Mouse (Mus musculus) left cerebral cortex, adult 18-20 months (tissue): ENCODE data around the gene Tbc1d22a. TPM values are rescaled to one million over a fixed set of nuclear protein-coding genes. Genes with fewer than 3 reads are reported as not detected.

ENCODE experiments used
- DNase-seq, 2 experiments: peaks; one replicate each; pipeline ENCODE4 v3.0.0; 2021 to 2022; ENCODE audit warnings: low spot score in 2 of 2, mixed read lengths in 1 of 2
- total RNA-seq, 2 experiments: library from RNA; stranded (reverse); gene quantifications; 2 replicates each; pipeline ENCODE4 v1.2.3; 2021

The Tbc1d22a gene
- total RNA-seq, 2 experiments from 2014 or later, result 34.4 to 35.0 TPM

- peak; percentile 24 to 35 for DNase-seq
Observed at GRCm38 (mm10) chr15:86487359-86487758, 273.1 kb downstream of the Tbc1d22a start.

GRCm38 (mm10) chr15:86491434-86492099, 277.3 kb downstream of the Tbc1d22a start:
- DNase-seq, result no peak

GRCm38 (mm10) chr15:86492636-86493035, 278.4 kb downstream of the Tbc1d22a start:
- DNase-seq, result no peak

GRCm38 (mm10) chr15:86496209-86496608, 281.9 kb downstream of the Tbc1d22a start:
- DNase-seq, result no peak

GRCm38 (mm10) chr15:86496646-86497045, 282.4 kb downstream of the Tbc1d22a start:
- DNase-seq, result no peak

GRCm38 (mm10) chr15:86500536-86500935, 286.3 kb downstream of the Tbc1d22a start:
- no peak for DNase-seq

- peak in 1 of 2 experiments; percentile 28 for DNase-seq
Observed at GRCm38 (mm10) chr15:86503413-86503812, 289.2 kb downstream of the Tbc1d22a start.

GRCm38 (mm10) chr15:86506666-86507065, 292.4 kb downstream of the Tbc1d22a start:
- no peak for DNase-seq

- DNase-seq, result no peak
Observed at GRCm38 (mm10) chr15:86507546-86507945, 293.3 kb downstream of the Tbc1d22a start.

- no peak for DNase-seq
Observed at GRCm38 (mm10) chr15:86508406-86509176, 294.3 kb downstream of the Tbc1d22a start.

GRCm38 (mm10) chr15:86509601-86510000, 295.3 kb downstream of the Tbc1d22a start:
- no peak for DNase-seq

GRCm38 (mm10) chr15:86511181-86511580, 296.9 kb downstream of the Tbc1d22a start:
- DNase-seq, result no peak

GRCm38 (mm10) chr15:86513336-86513735, 299.1 kb downstream of the Tbc1d22a start:
- no peak for DNase-seq

- DNase-seq, result no peak
Observed at GRCm38 (mm10) chr15:86520201-86520600, 305.9 kb downstream of the Tbc1d22a start.

- no peak for DNase-seq
Observed at GRCm38 (mm10) chr15:86535356-86535755, 321.1 kb downstream of the Tbc1d22a start.

- no peak for DNase-seq
Observed at GRCm38 (mm10) chr15:86542371-86542770, 328.1 kb downstream of the Tbc1d22a start.

GRCm38 (mm10) chr15:86544122-86544795, 330.0 kb downstream of the Tbc1d22a start:
- DNase-seq, result no peak

Other genes with a start within 250 kb of the Tbc1d22a start
- 1 to 10 TPM; 4.3 to 5.3 TPM for gene Celsr1, start 180.7 kb upstream of the Tbc1d22a start, total RNA-seq
- gene Gramd4, start 156.8 kb upstream of the Tbc1d22a start, total RNA-seq, result 10 to 100 TPM; 44.2 to 49.4 TPM
- 10 to 100 TPM; 57.3 to 58.8 TPM for gene Cerk, start 28.3 kb upstream of the Tbc1d22a start, total RNA-seq